Mouse (Mus musculus): ENCODE data around the gene 5530401A14Rik. TPM values are rescaled to one million over a fixed set of nuclear protein-coding genes. Genes with fewer than 3 reads are reported as not detected.

Gene 5530401A14Rik
- not detected in 4 replicates for total RNA-seq (2023)

DNA sequence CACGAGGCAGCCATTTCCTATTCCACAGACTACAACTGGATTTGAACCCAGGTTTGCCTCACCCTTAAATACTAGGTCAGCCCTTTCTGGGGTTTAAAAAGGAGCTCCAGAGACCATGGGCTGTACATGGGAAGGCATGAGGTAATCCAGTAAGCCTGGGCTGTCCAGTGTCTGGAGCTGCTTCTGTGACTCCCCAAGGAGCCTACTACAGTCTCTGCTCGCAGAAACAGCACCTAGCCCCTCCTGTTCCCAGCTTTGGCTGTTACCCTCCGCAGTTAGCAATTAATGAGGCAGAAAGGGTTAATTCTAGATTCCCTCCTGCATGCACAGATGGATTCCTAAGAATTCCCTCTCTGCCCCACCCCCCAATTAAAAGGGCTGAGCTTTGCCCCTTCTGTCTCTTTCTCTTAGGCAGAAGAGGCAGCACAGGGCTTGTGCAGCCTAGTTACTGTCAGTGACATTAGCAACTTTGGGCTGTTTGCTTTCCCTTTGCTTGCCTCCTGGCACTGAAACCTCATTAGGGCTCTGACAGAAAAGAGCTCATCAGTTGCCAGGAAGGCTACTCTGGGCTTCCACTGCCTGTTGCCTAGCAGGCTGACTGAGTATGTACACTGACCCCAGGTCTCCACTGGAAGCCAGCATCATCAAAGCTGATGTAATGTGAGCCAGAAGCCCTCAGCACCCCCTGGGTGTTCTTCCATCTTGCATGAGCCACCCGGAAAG lies at the start of gene 5530401A14Rik:
Gene 5530401A14Rik (plus strand): TSS at position 424 of the 723 bp plus-strand sequence.

Other genes with a start within 250 kb of the 5530401A14Rik start
- gene Asic2, start 107.8 kb downstream of the 5530401A14Rik start, total RNA-seq (2023), result not detected in 4 replicates
- not detected in 4 replicates for gene Ccl2, start 174.9 kb downstream of the 5530401A14Rik start, total RNA-seq (2023)
- gene Gm17268, start 177.9 kb downstream of the 5530401A14Rik start, total RNA-seq (2023), result not detected in 4 replicates
- not detected in 4 replicates for gene Ccl7, start 185.0 kb downstream of the 5530401A14Rik start, total RNA-seq (2023)
- gene Ccl11, start 197.2 kb downstream of the 5530401A14Rik start, total RNA-seq (2023), result not detected in 4 replicates
- not detected in 4 replicates for gene Ccl12, start 241.2 kb downstream of the 5530401A14Rik start, total RNA-seq (2023)